Mouse (Mus musculus) inflammation-experienced regulatory T-cells, adult 16 weeks (primary cell): ENCODE results near the gene Adam26b. TPM values are rescaled to one million over a fixed set of nuclear protein-coding genes. Genes with fewer than 3 reads are reported as not detected.

Experiments
- polyA plus RNA-seq: library from polyadenylated mRNA; unstranded; fragments of 100-300 nt; shearing (Covaris generic); gene quantifications from one replicate; pipeline ENCODE4 v1.2.1, GENCODE M21; 2017

The Adam26b gene
- not detected for polyA plus RNA-seq

DNA sequence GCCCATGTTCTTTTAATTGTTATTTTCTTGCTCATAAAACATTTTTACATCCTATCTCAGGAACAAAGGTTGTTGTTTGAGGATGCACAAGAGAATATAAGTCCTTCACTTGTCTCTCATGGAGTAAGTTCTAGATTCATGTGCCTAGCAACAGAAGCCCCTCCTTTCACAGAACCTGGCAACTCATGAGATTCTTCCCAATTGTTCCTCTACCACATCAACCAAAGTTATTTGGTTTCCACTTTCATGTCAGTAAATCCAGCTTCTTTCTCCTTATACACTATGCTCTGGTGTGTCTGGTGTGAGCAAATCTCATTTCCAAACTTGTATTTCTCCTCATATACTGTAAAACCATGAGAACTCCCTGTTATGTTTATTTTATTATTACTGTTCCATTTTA is at the start of gene Adam26b:
Gene Adam26b (minus strand): TSS at position 101 of the 400 bp plus-strand sequence.

DNA sequence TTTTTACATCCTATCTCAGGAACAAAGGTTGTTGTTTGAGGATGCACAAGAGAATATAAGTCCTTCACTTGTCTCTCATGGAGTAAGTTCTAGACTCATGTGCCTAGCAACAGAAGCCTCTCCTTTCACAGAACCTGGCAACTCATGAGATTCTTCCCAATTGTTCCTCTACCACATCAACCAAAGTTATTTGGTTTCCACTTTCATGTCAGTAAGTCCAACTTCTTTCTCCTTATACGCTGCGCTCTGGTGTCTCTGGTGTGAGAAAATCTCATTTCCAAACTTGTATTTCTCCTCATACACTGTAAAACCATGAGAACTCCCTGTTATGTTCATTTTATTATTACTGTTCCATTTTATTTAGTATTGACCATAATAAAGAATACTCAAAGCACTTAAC is 48.7 kb upstream of the Adam26b start, which contains the start of gene Adam26a:
Gene Adam26a (minus strand): TSS at position 101 of the 400 bp plus-strand sequence.

Other genes with a start within 250 kb of the Adam26b start
- not detected for gene Zfp42, start 221.1 kb downstream of the Adam26b start, polyA plus RNA-seq
- gene Adam26a, start 48.6 kb upstream of the Adam26b start, polyA plus RNA-seq = not detected
- gene Gm5346, start 99.2 kb upstream of the Adam26b start, polyA plus RNA-seq = not detected
- gene Adam34, start 181.9 kb upstream of the Adam26b start, polyA plus RNA-seq = not detected